Mouse (Mus musculus): ENCODE measurements around the gene Comt. TPM values are rescaled to one million over a fixed set of nuclear protein-coding genes. Genes with fewer than 3 reads are reported as not detected.

Comt gene
- polyA plus RNA-seq, 1 experiment from 2014 or later = 61.1 TPM

- Histone ChIP-seq H3K4me3 (no peak overlapping the region), H3K9me3 (replicated peaks) (no peaks in the 10 kb centered on the region), H3K36me3 (no peaks in the 10 kb centered on the region), H3K27ac (peak overlapping the region; percentile 61), H3K4me1 (peaks cover 61% of the 10 kb centered on the region), H3K27me3 (ENCODE audit: low read depth, poor library complexity, severe bottlenecking) (no peaks in the 10 kb centered on the region)
- 78% methylated on average over 14 of the region's 14 CpGs for WGBS
- DNase-seq (ENCODE audit: low spot score) = no peak
Observed at GRCm38 (mm10) chr16:18388583-18389435, 37.8 kb downstream of the Comt start.

GRCm38 (mm10) chr16:18387704-18388582 is 38.7 kb downstream of the Comt start:
- 58% methylated on average over 5 of the region's 7 CpGs for WGBS
- peak overlapping the region; percentile 61 for H3K27ac ChIP-seq
- no peaks in the 10 kb centered on the region for H3K9me3 ChIP-seq (replicated peaks)
- peaks cover 61% of the 10 kb centered on the region for H3K4me1 ChIP-seq
- no peaks in the 10 kb centered on the region for H3K27me3 ChIP-seq (ENCODE audit: low read depth, poor library complexity, severe bottlenecking)
- DNase-seq (ENCODE audit: low spot score) = no peak
- no peaks in the 10 kb centered on the region for H3K36me3 ChIP-seq
- no peak overlapping the region for H3K4me3 ChIP-seq

GRCm38 (mm10) chr16:18386972-18387371 is 39.7 kb downstream of the Comt start:
- peaks cover 62% of the 10 kb centered on the region for H3K4me1 ChIP-seq
- no peak overlapping the region for H3K4me3 ChIP-seq
- WGBS = 56% methylated on average over 3 of the region's 3 CpGs
- DNase-seq (ENCODE audit: low spot score) = no peak
- no peaks in the 10 kb centered on the region for H3K27me3 ChIP-seq (ENCODE audit: low read depth, poor library complexity, severe bottlenecking)
- H3K27ac ChIP-seq = no peak overlapping the region; the same call in 1 of the 2 replicates
- H3K9me3 ChIP-seq (replicated peaks) = no peaks in the 10 kb centered on the region
- H3K36me3 ChIP-seq = no peaks in the 10 kb centered on the region

GRCm38 (mm10) chr16:18386451-18386850 is 40.2 kb downstream of the Comt start:
- Histone ChIP-seq H3K9me3 (replicated peaks) (no peaks in the 10 kb centered on the region), H3K4me3 (no peak overlapping the region), H3K27me3 (ENCODE audit: low read depth, poor library complexity, severe bottlenecking) (no peaks in the 10 kb centered on the region), H3K36me3 (no peaks in the 10 kb centered on the region), H3K27ac (no peak overlapping the region), H3K4me1 (peaks cover 65% of the 10 kb centered on the region)
- no peak for DNase-seq (ENCODE audit: low spot score)
- WGBS = 85% methylated on average over 7 of the region's 7 CpGs

GRCm38 (mm10) chr16:18385411-18385810 is 41.2 kb downstream of the Comt start:
- Histone ChIP-seq H3K36me3 (no peaks in the 10 kb centered on the region), H3K27me3 (ENCODE audit: low read depth, poor library complexity, severe bottlenecking) (no peaks in the 10 kb centered on the region), H3K4me1 (peaks cover 75% of the 10 kb centered on the region), H3K9me3 (replicated peaks) (no peaks in the 10 kb centered on the region), H3K4me3 (no peak overlapping the region), H3K27ac (no peak overlapping the region)
- DNase-seq (ENCODE audit: low spot score) = no peak
- WGBS = 83% methylated on average over 5 of the region's 5 CpGs

GRCm38 (mm10) chr16:18384659-18385058 is 42.0 kb downstream of the Comt start:
- H3K27ac ChIP-seq = peak overlapping the region; percentile 33; the same call in 1 of the 2 replicates
- 68% methylated on average over 8 of the region's 8 CpGs for WGBS
- no peaks in the 10 kb centered on the region for H3K36me3 ChIP-seq
- no peak overlapping the region for H3K4me3 ChIP-seq
- no peaks in the 10 kb centered on the region for H3K9me3 ChIP-seq (replicated peaks)
- DNase-seq (ENCODE audit: low spot score) = no peak
- H3K4me1 ChIP-seq = peaks cover 81% of the 10 kb centered on the region
- no peaks in the 10 kb centered on the region for H3K27me3 ChIP-seq (ENCODE audit: low read depth, poor library complexity, severe bottlenecking)

GRCm38 (mm10) chr16:18384211-18384610 is 42.4 kb downstream of the Comt start:
- WGBS = 80% methylated on average over 7 of the region's 7 CpGs
- DNase-seq (ENCODE audit: low spot score) = no peak
- Histone ChIP-seq H3K27ac (peak overlapping the region; percentile 33; the same call in 1 of the 2 replicates), H3K4me1 (peaks cover 80% of the 10 kb centered on the region), H3K4me3 (no peak overlapping the region), H3K9me3 (replicated peaks) (no peaks in the 10 kb centered on the region), H3K36me3 (no peaks in the 10 kb centered on the region), H3K27me3 (ENCODE audit: low read depth, poor library complexity, severe bottlenecking) (no peaks in the 10 kb centered on the region)

- Histone ChIP-seq H3K4me1 (peaks cover 75% of the 10 kb centered on the region), H3K9me3 (replicated peaks) (no peaks in the 10 kb centered on the region)
- WGBS = 0% methylated on average over 3 of the region's 3 CpGs
Observed at GRCm38 (mm10) chr16:18383756-18384155, 42.9 kb downstream of the Comt start.

GRCm38 (mm10) chr16:18383045-18383726 is 43.5 kb downstream of the Comt start:
- DNase-seq (ENCODE audit: low spot score) = no peak

More at GRCm38 (mm10) chr16:18383756-18384155, 42.9 kb downstream of the Comt start:
- DNase-seq (ENCODE audit: low spot score) = no peak
- H3K36me3 ChIP-seq = no peaks in the 10 kb centered on the region
- no peaks in the 10 kb centered on the region for H3K27me3 ChIP-seq (ENCODE audit: low read depth, poor library complexity, severe bottlenecking)
- H3K27ac ChIP-seq = peak overlapping the region; percentile 33
- no peak overlapping the region for H3K4me3 ChIP-seq

GRCm38 (mm10) chr16:18381621-18382258 is 44.9 kb downstream of the Comt start:
- Histone ChIP-seq H3K36me3 (no peaks in the 10 kb centered on the region), H3K9me3 (replicated peaks) (no peaks in the 10 kb centered on the region), H3K27me3 (ENCODE audit: low read depth, poor library complexity, severe bottlenecking) (no peaks in the 10 kb centered on the region), H3K27ac (peak overlapping the region; percentile 1; the same call in 1 of the 2 replicates), H3K4me1 (peaks cover 64% of the 10 kb centered on the region), H3K4me3 (no peak overlapping the region)
- WGBS = 45% methylated on average over 6 of the region's 6 CpGs
- DNase-seq (ENCODE audit: low spot score) = no peak

More at GRCm38 (mm10) chr16:18383045-18383726, 43.5 kb downstream of the Comt start:
- H3K4me3 ChIP-seq = no peak overlapping the region
- no peaks in the 10 kb centered on the region for H3K36me3 ChIP-seq
- H3K27ac ChIP-seq = peak overlapping the region; percentile 33; the same call in 1 of the 2 replicates
- peaks cover 70% of the 10 kb centered on the region for H3K4me1 ChIP-seq
- no peaks in the 10 kb centered on the region for H3K9me3 ChIP-seq (replicated peaks)
- WGBS = 73% methylated on average over 9 of the region's 9 CpGs
- H3K27me3 ChIP-seq (ENCODE audit: low read depth, poor library complexity, severe bottlenecking) = no peaks in the 10 kb centered on the region

GRCm38 (mm10) chr16:18380495-18381063 is 46.1 kb downstream of the Comt start:
- 48% methylated on average over 6 of the region's 6 CpGs for WGBS
- peak overlapping the region; percentile 50 for H3K27ac ChIP-seq

More at GRCm38 (mm10) chr16:18380495-18381063, 46.1 kb downstream of the Comt start:
- DNase-seq (ENCODE audit: low spot score) = no peak
- Histone ChIP-seq H3K36me3 (no peaks in the 10 kb centered on the region), H3K27me3 (ENCODE audit: low read depth, poor library complexity, severe bottlenecking) (no peaks in the 10 kb centered on the region), H3K4me1 (peaks cover 65% of the 10 kb centered on the region), H3K9me3 (replicated peaks) (no peaks in the 10 kb centered on the region), H3K4me3 (no peak overlapping the region)
